Mouse (Mus musculus) stomach, postnatal 0 days (tissue): ENCODE results near the gene Zc3hc1. TPM values are rescaled to one million over a fixed set of nuclear protein-coding genes. Genes with fewer than 3 reads are reported as not detected.
A peak's percentile ranks its signal among the peaks of the same experiment; 100 is the strongest.

Experiments used
- ATAC-seq: fragments of 200-750 bp; cut with Nextera tagmentation; 2 replicates; pipeline ENCODE4 v1.8.0; 2017; ENCODE audit not compliant: low FRiP score, low TSS enrichment
- DNase-seq: peaks from one replicate; pipeline ENCODE4 v3.0.0-alpha.2; 2016; ENCODE audit warnings: low spot score
- H3K27ac ChIP-seq: fragments of 300-500 bp; sonication (generic); replicated peaks from 2 replicates; pipeline ENCODE4 v1.5.1; 2014; ENCODE audit warnings: mild to moderate bottlenecking, control low read depth
- H3K27me3 ChIP-seq: fragments of 300-500 bp; sonication (generic); 2 replicates; pipeline ENCODE4 v1.6.1; 2014; ENCODE audit warnings: low read length; ENCODE audit not compliant: control insufficient read depth, insufficient read depth
- H3K36me3 ChIP-seq: fragments of 300-500 bp; sonication (generic); 2 replicates; pipeline ENCODE4 v1.6.1; 2014; ENCODE audit warnings: low read length, mixed read lengths; ENCODE audit not compliant: control insufficient read depth, insufficient read depth
- H3K4me1 ChIP-seq: fragments of 300-500 bp; sonication (generic); replicated peaks from 2 replicates; pipeline ENCODE4 v1.6.1; 2014; ENCODE audit warnings: antibody characterized with exemption; ENCODE audit not compliant: control insufficient read depth, insufficient read depth
- H3K4me2 ChIP-seq: fragments of 300-500 bp; sonication (generic); replicated peaks from 2 replicates; pipeline ENCODE4 v1.6.1; 2014; ENCODE audit warnings: low read depth, mild to moderate bottlenecking, control low read depth, moderate library complexity
- H3K4me3 ChIP-seq: fragments of 300-500 bp; sonication (generic); 2 replicates; pipeline ENCODE4 v1.5.1; 2014; ENCODE audit warnings: low read depth, low read length, control low read depth
- H3K9ac ChIP-seq: fragments of 300-500 bp; sonication (generic); 2 replicates; pipeline ENCODE4 v1.6.1; 2014; ENCODE audit warnings: mild to moderate bottlenecking, low read length, control low read depth, mixed read lengths
- H3K9me3 ChIP-seq: fragments of 300-500 bp; sonication (generic); 2 replicates; pipeline ENCODE4 v1.6.1; 2016; ENCODE audit warnings: low read length; ENCODE audit not compliant: control insufficient read depth
- CTCF ChIP-seq: IDR thresholded peaks from 2 replicates; pipeline ENCODE4 v1.5.1; 2016; ENCODE audit warnings: antibody characterized with exemption, low read depth, mild to moderate bottlenecking, moderate library complexity
- EP300 ChIP-seq: optimal IDR thresholded peaks from 2 replicates; pipeline ENCODE3; 2016; ENCODE audit warnings: antibody characterized with exemption
- WGBS: fragments of 180-500 bp; shearing (Covaris S2); extraction: QIAGEN DNeasy Blood & Tissue Kit; methylation state at CpG from one replicate; pipeline ENCODE4 v1.1.7; 2014; 5-methylcytosine and 5-hydroxymethylcytosine counted together
- polyA plus RNA-seq: library from polyadenylated mRNA; unstranded; fragments of >200 nt; fragmentation: Nextera tagmentation; extraction: Ambion mirVana; gene quantifications from 2 replicates; pipeline ENCODE4 v1.2.1, GENCODE M21; 2015

The Zc3hc1 gene
- polyA plus RNA-seq, result 16.4 TPM in 2 replicates

GRCm38 (mm10) chr6:30390714-30391697 lies at the start of gene Zc3hc1:
TSS of gene Zc3hc1 (minus strand) at chr6:30391028.
- DNase-seq (peak; percentile 82), ATAC-seq (peak; percentile 87)
- Histone ChIP-seq H3K9ac (peak within 1 kb of the TSS; percentile 82), H3K4me1 (no peaks in the 10 kb centered on the region), H3K4me3 (peak within 1 kb of the TSS; percentile 75), H3K27me3 (no peaks in the 10 kb centered on the region), H3K27ac (peak within 1 kb of the TSS; percentile 67), H3K4me2 (peak within 1 kb of the TSS; percentile 61), H3K36me3 (no peaks in the 10 kb centered on the region), H3K9me3 (no peaks in the 10 kb centered on the region)
- no peak for TF ChIP-seq EP300
- TF ChIP-seq CTCF, result no peak
- WGBS, result 16% methylated on average over 33 of the region's 33 CpGs

- Histone ChIP-seq H3K9me3 (no peaks in the 10 kb centered on the region), H3K4me1 (no peaks in the 10 kb centered on the region), H3K27me3 (no peaks in the 10 kb centered on the region), H3K4me2 (no peak overlapping the region), H3K4me3 (no peak overlapping the region), H3K27ac (no peak overlapping the region), H3K36me3 (peaks cover 6% of the 10 kb centered on the region; the same call in 1 of the 2 replicates), H3K9ac (no peak overlapping the region)
- DNase-seq (no peak), ATAC-seq (no peak)
- WGBS, result 95% methylated on average over 10 of the region's 10 CpGs
- TF ChIP-seq EP300 (no peak), CTCF (no peak)
Measured at GRCm38 (mm10) chr6:30439576-30439975, 48.7 kb upstream of the Zc3hc1 start.

- Histone ChIP-seq H3K9ac (no peak overlapping the region), H3K4me1 (no peaks in the 10 kb centered on the region), H3K4me2 (no peak overlapping the region), H3K36me3 (peaks cover 4% of the 10 kb centered on the region; the same call in 1 of the 2 replicates), H3K4me3 (no peak overlapping the region), H3K27ac (no peak overlapping the region), H3K9me3 (no peaks in the 10 kb centered on the region), H3K27me3 (no peaks in the 10 kb centered on the region)
- DNase-seq (no peak), ATAC-seq (peak; percentile 82)
- WGBS, result 32% methylated on average over 3 of the region's 3 CpGs
- TF ChIP-seq EP300, result no peak
- TF ChIP-seq CTCF, result no peak
Measured at GRCm38 (mm10) chr6:30437054-30437453, 46.2 kb upstream of the Zc3hc1 start.

- Histone ChIP-seq H3K4me1 (no peaks in the 10 kb centered on the region), H3K9me3 (no peaks in the 10 kb centered on the region), H3K4me3 (no peak overlapping the region), H3K36me3 (no peaks in the 10 kb centered on the region), H3K27me3 (no peaks in the 10 kb centered on the region), H3K9ac (no peak overlapping the region), H3K4me2 (no peak overlapping the region), H3K27ac (no peak overlapping the region)
- TF ChIP-seq EP300 (no peak), CTCF (no peak)
- ATAC-seq, result no peak
- no peak for DNase-seq
- 77% methylated on average over 3 of the region's 3 CpGs for WGBS
Measured at GRCm38 (mm10) chr6:30436476-30436875, 45.6 kb upstream of the Zc3hc1 start.

GRCm38 (mm10) chr6:30432461-30433192 lies 41.8 kb upstream of the Zc3hc1 start:
- DNase-seq (no peak), ATAC-seq (no peak)
- no peak overlapping the region for H3K4me2 ChIP-seq
- no peaks in the 10 kb centered on the region for H3K36me3 ChIP-seq
- H3K9ac ChIP-seq, result no peak overlapping the region
- TF ChIP-seq CTCF (no peak), EP300 (no peak)
- H3K27me3 ChIP-seq, result no peaks in the 10 kb centered on the region
- 40% methylated on average over 3 of the region's 3 CpGs for WGBS
- no peak overlapping the region for H3K4me3 ChIP-seq
- no peaks in the 10 kb centered on the region for H3K9me3 ChIP-seq
- H3K27ac ChIP-seq, result no peak overlapping the region
- H3K4me1 ChIP-seq, result no peaks in the 10 kb centered on the region
